8 mouse cellular contexts compared by ENCODE assay signal in the genomic region with DNA sequence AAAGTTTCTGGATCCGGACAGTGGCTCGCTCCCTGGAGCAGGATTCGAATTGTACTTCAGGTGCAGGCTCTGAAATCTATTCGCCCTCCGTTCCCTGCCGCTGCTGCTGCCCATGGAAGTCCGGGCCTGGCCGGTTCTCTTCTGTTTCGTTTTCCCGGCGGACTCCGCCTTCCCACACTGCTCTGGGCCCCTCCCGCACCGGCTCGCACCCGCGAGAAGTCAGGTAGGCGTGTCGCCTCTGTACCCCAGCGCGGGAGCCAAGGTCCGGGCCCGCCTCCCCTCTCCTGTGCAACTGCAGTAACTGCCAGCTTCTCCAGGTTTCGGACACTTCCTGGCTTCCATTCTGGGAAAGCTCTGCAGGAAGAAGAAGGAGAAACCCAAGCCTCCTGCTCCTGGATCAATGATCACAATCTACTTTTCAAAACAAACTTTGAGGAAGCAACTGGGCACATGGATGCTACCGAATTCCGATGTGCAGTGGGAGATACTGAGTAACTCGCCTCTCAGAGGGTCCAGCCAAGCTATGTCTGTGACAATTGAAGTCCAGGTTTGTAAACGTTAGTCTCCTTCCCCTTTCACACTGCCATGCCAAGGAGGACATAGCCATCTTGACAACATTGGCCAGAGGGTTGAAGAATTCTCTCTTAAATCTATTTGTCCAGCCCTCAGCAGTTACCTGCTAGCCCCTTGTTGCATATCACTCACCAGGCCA. TPM values are rescaled to one million over a fixed set of nuclear protein-coding genes. Genes with fewer than 3 reads are reported as not detected.
DNase-seq lines count a peak whose midpoint lies in the region; ATAC-seq lines count a peak whose summit lies in the region.

A gene (minus strand): TSS at position 173 of the 712 bp plus-strand sequence.

- H3K27me3 ChIP-seq in embryonic facial prominence, embryonic 12.5 days = no peaks in the 10 kb centered on the region
- H3K27me3 ChIP-seq in limb, embryonic 10.5 days (ENCODE audit: low read depth, poor library complexity, severe bottlenecking) = no peaks in the 10 kb centered on the region
- H3K27me3 ChIP-seq in midbrain, embryonic 12.5 days = no peaks in the 10 kb centered on the region

- H3K9me3 ChIP-seq in embryonic facial prominence, embryonic 12.5 days = no peaks in the 10 kb centered on the region
- H3K9me3 ChIP-seq in limb, embryonic 10.5 days (replicated peaks) = no peaks in the 10 kb centered on the region
- peaks cover 4% of the 10 kb centered on the region; the same call in 1 of the 2 replicates for H3K9me3 ChIP-seq in midbrain, embryonic 12.5 days

- H3K4me1 ChIP-seq in embryonic facial prominence, embryonic 12.5 days = peaks cover 8% of the 10 kb centered on the region; the same call in 1 of the 2 replicates
- peaks cover 18% of the 10 kb centered on the region for H3K4me1 ChIP-seq in limb, embryonic 10.5 days
- H3K4me1 ChIP-seq in midbrain, embryonic 12.5 days = peaks cover 16% of the 10 kb centered on the region

- H3K9ac ChIP-seq in embryonic facial prominence, embryonic 12.5 days = peak within 1 kb of the TSS; percentile 63
- peak within 1 kb of the TSS; percentile 60 for H3K9ac ChIP-seq in midbrain, embryonic 12.5 days (replicated peaks)

- peak within 1 kb of the TSS; percentile 80 for H3K27ac ChIP-seq in embryonic facial prominence, embryonic 12.5 days
- H3K27ac ChIP-seq in limb, embryonic 10.5 days = peak within 1 kb of the TSS; percentile 87
- H3K27ac ChIP-seq in midbrain, embryonic 12.5 days (replicated peaks) = 0 out of 2 replicates have a peak within 1 kb of the TSS, but pooled peaks have one; percentile 15

- 2% methylated on average over 28 of the region's 28 CpGs for WGBS in embryonic facial prominence, embryonic 12.5 days
- 3% methylated on average over 28 of the region's 28 CpGs for WGBS in limb, embryonic 10.5 days
- WGBS in midbrain, embryonic 12.5 days = 3% methylated on average over 28 of the region's 28 CpGs

- DNase-seq in 3134 (ENCODE audit: extremely low read depth, insufficient read length, low spot score) = peak; percentile 92
- DNase-seq in adrenal gland, postnatal 25 days = peak; percentile 91
- peak; percentile 99 for DNase-seq in heart, adult 11 months
- DNase-seq in kidney, adult 11 months = peak; percentile 89
- DNase-seq in limb, embryonic 10.5 days (ENCODE audit: low spot score) = peak; percentile 88
- peak; percentile 59 to 67 for DNase-seq in spleen, adult 18-20 months

- H3K4me2 ChIP-seq in embryonic facial prominence, embryonic 12.5 days (replicated peaks) = peak within 1 kb of the TSS; percentile 66
- peak within 1 kb of the TSS; percentile 75 for H3K4me2 ChIP-seq in midbrain, embryonic 12.5 days (replicated peaks)

- ATAC-seq in embryonic facial prominence, embryonic 12.5 days (ENCODE audit: insufficient number of reproducible peaks, insufficient read depth, low FRiP score, low TSS enrichment) = peak; percentile 95
- peak; percentile 92 for ATAC-seq in midbrain, embryonic 12.5 days (ENCODE audit: low FRiP score, low read depth)

- peaks cover 6% of the 10 kb centered on the region for H3K36me3 ChIP-seq in embryonic facial prominence, embryonic 12.5 days
- peaks cover 7% of the 10 kb centered on the region for H3K36me3 ChIP-seq in limb, embryonic 10.5 days
- H3K36me3 ChIP-seq in midbrain, embryonic 12.5 days = no peaks in the 10 kb centered on the region

- peak within 1 kb of the TSS; percentile 58 for H3K4me3 ChIP-seq in embryonic facial prominence, embryonic 12.5 days
- peak within 1 kb of the TSS; percentile 71 for H3K4me3 ChIP-seq in limb, embryonic 10.5 days
- peak within 1 kb of the TSS; percentile 49 for H3K4me3 ChIP-seq in midbrain, embryonic 12.5 days

RNA-seq across cellular contexts. Expression of the gene that starts here (rescaled TPM):
- 20.6 and 32.9 TPM in 2 replicates for total RNA-seq in adrenal gland, postnatal 25 days (2021)
- 12.5 and 12.6 TPM in 2 replicates for polyA plus RNA-seq in embryonic facial prominence, embryonic 12.5 days (2016; fragmentation: Nextera tagmentation; extraction: Ambion mirVana)
- 6.9 and 9.9 TPM in 2 replicates for polyA plus RNA-seq in limb, embryonic 10.5 days (2016; fragmentation: Nextera tagmentation; extraction: Ambion mirVana)
- 5.0 and 7.0 TPM in 2 replicates for polyA plus RNA-seq in midbrain, embryonic 12.5 days (2016; fragmentation: Nextera tagmentation; extraction: Ambion mirVana)

Comparison
In these comparisons a context has a peak if more than half of its experiments do, and no peak if none do; other contexts are left out.
1. Peak in every context shown above with its lines: DNase-seq, ATAC-seq, H3K4me3 ChIP-seq and H3K27ac ChIP-seq.
2. H3K27ac ChIP-seq: peak in every context shown above with its lines; median percentile 87 in limb, embryonic 10.5 days; 80 in embryonic facial prominence, embryonic 12.5 days; 15 in midbrain, embryonic 12.5 days.